Mouse (Mus musculus): ENCODE measurements around the gene Pnck. TPM values are rescaled to one million over a fixed set of nuclear protein-coding genes. Genes with fewer than 3 reads are reported as not detected.

Gene Pnck
- total and polyA plus RNA-seq, 3 experiments: not detected

DNA sequence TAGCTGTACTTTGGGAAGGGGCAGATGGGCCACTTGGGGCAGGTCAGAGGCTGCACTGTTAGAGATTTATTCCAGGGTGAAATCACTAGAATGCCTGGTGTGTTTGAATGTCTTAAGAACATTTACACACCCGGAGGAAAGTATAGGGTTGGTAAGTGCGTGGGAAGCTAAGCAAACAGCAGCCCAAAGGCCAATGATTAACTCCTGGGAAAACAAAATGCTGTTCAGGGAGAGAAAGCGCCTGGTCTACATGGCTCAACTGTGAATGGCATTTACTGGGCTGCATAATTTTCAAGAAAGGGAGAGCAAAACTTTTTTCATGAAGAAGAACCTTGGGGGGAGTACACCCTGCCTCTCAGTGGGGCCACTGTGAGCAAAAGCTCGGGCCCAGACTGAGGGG lies 46.3 kb downstream of the Pnck start:
- Histone ChIP-seq H3K4me3 (replicated peaks in 1 of 3; ENCODE audit: low read depth in 2 of 3, low read length in 2 of 3, poor library complexity in 1 of 3) (no peak overlapping the region), H3K79me2 (replicated peaks; ENCODE audit: control insufficient read depth, extremely low read depth, insufficient read depth, poor library complexity, severe bottlenecking) (no peaks in the 10 kb centered on the region), H3K27me3 (replicated peaks) (no peaks in the 10 kb centered on the region), H3K4me1 (ENCODE audit: control insufficient read depth in 1 of 2, insufficient read depth in 2 of 2) (no peaks in the 10 kb centered on the region), H3K9me3 (replicated peaks; ENCODE audit: low read length) (no peaks in the 10 kb centered on the region), H3K27ac (ENCODE audit: insufficient read depth, low read depth) (no peak overlapping the region), H3K36me3 (replicated peaks in 1 of 2; ENCODE audit: control insufficient read depth in 1 of 2, insufficient read depth in 1 of 2, low read length in 1 of 2) (no peaks in the 10 kb centered on the region), H3K9ac (ENCODE audit: insufficient read depth, low read depth) (no peak overlapping the region), H3K4me2 (ENCODE audit: insufficient read depth, low read depth, poor library complexity, severe bottlenecking) (no peak overlapping the region)
- in situ Hi-C loops (cut with MboI; ENCODE audit: low pct_ligation_motif_present, low pct_unique_long_range_greater_than_20kb, low sequenced_read_pairs): no loop called here
- no peak for TF ChIP-seq SIN3A (IDR thresholded peaks at IDR 0.05; ENCODE audit: low read length)
- no peak for TF ChIP-seq MAZ (IDR thresholded peaks at IDR 0.05; ENCODE audit: low read depth, low read length)
- TF ChIP-seq SMC3 (IDR thresholded peaks at IDR 0.05; ENCODE audit: low read depth, low read length): no peak
- TF ChIP-seq BHLHE40 (IDR thresholded peaks at IDR 0.05; ENCODE audit: low read depth, low read length): no peak
- no peak for TF ChIP-seq EP300 (IDR thresholded peaks at IDR 0.05; ENCODE audit: low read length)
- no peak for TF ChIP-seq ELF1 (IDR thresholded peaks at IDR 0.05; ENCODE audit: low read depth, low read length)
- no peak for TF ChIP-seq USF1 (IDR thresholded peaks at IDR 0.05; ENCODE audit: low read depth, low read length)
- TF ChIP-seq TBP (conservative IDR thresholded peaks at IDR 0.05; ENCODE audit: low read depth, low read length): no peak
- no peak for TF ChIP-seq NRF1 (IDR thresholded peaks at IDR 0.05; ENCODE audit: low read depth, low read length)
- no peak for TF ChIP-seq NELFE (IDR thresholded peaks at IDR 0.05; ENCODE audit: low read depth, low read length)
- no peak for TF ChIP-seq E2F4 (IDR thresholded peaks at IDR 0.05; ENCODE audit: insufficient replicate concordance, low read depth, low read length)
- no peak for DNase-seq (ENCODE audit: extremely low read depth)
- dilution Hi-C loops (cut with MboI; ENCODE audit: extremely low pct_ligation_motif_present, extremely low pct_unique_long_range_greater_than_20kb, low sequenced_read_pairs): no loop called here

Other genes starting within 250 kb of the Pnck start
- 0.04 TPM in 2 replicates for gene Zfp92, start 249.0 kb downstream of the Pnck start, total RNA-seq (2012; rRNA removed)
- not detected in 2 replicates for gene Zfp92, start 249.0 kb downstream of the Pnck start, total RNA-seq (2014; rRNA removed)
- not detected in 2 replicates for gene Zfp92, start 249.0 kb downstream of the Pnck start, polyA plus RNA-seq (2012; ENCODE audit: insufficient read length, low read depth)
- not detected in 2 replicates for gene Trex2, start 224.8 kb downstream of the Pnck start, total RNA-seq (2012; rRNA removed)
- not detected in 2 replicates for gene Trex2, start 224.8 kb downstream of the Pnck start, total RNA-seq (2014; rRNA removed)
- gene Trex2, start 224.8 kb downstream of the Pnck start, polyA plus RNA-seq (2012; ENCODE audit: insufficient read length, low read depth): not detected in 2 replicates
- gene Haus7, start 201.1 kb downstream of the Pnck start, total RNA-seq (2012; rRNA removed): 32.9 and 41.3 TPM in 2 replicates
- gene Haus7, start 201.1 kb downstream of the Pnck start, total RNA-seq (2014; rRNA removed): 34.9 and 36.8 TPM in 2 replicates
- 34.2 and 41.0 TPM in 2 replicates for gene Haus7, start 201.1 kb downstream of the Pnck start, polyA plus RNA-seq (2012; ENCODE audit: insufficient read length, low read depth)
- gene Bgn, start 176.5 kb downstream of the Pnck start, total RNA-seq (2012; rRNA removed): not detected in 2 replicates
- gene Bgn, start 176.5 kb downstream of the Pnck start, total RNA-seq (2014; rRNA removed): not detected in 2 replicates
- gene Bgn, start 176.5 kb downstream of the Pnck start, polyA plus RNA-seq (2012; ENCODE audit: insufficient read length, low read depth): not detected in 2 replicates
- gene Atp2b3, start 157.0 kb downstream of the Pnck start, total RNA-seq (2012; rRNA removed): not detected in 2 replicates
- not detected in 2 replicates for gene Atp2b3, start 157.0 kb downstream of the Pnck start, total RNA-seq (2014; rRNA removed)
- not detected in 2 replicates for gene Atp2b3, start 157.0 kb downstream of the Pnck start, polyA plus RNA-seq (2012; ENCODE audit: insufficient read length, low read depth)
- 0.17 and 0.29 TPM in 2 replicates for gene Dusp9, start 20.7 kb downstream of the Pnck start, total RNA-seq (2012; rRNA removed)
- 0.09 and 0.19 TPM in 2 replicates for gene Dusp9, start 20.7 kb downstream of the Pnck start, total RNA-seq (2014; rRNA removed)
- 0.23 and 0.47 TPM in 2 replicates for gene Dusp9, start 20.7 kb downstream of the Pnck start, polyA plus RNA-seq (2012; ENCODE audit: insufficient read length, low read depth)
- 3.2 and 4.2 TPM in 2 replicates for gene Slc6a8, start 13.0 kb upstream of the Pnck start, total RNA-seq (2012; rRNA removed)
- gene Slc6a8, start 13.0 kb upstream of the Pnck start, total RNA-seq (2014; rRNA removed): 0.39 and 0.70 TPM in 2 replicates
- 1.9 and 2.2 TPM in 2 replicates for gene Slc6a8, start 13.0 kb upstream of the Pnck start, polyA plus RNA-seq (2012; ENCODE audit: insufficient read length, low read depth)
- gene Bcap31, start 56.1 kb upstream of the Pnck start, total RNA-seq (2012; rRNA removed): 119 and 134 TPM in 2 replicates
- gene Bcap31, start 56.1 kb upstream of the Pnck start, total RNA-seq (2014; rRNA removed): 239 TPM in 2 replicates
- 176 and 181 TPM in 2 replicates for gene Bcap31, start 56.1 kb upstream of the Pnck start, polyA plus RNA-seq (2012; ENCODE audit: insufficient read length, low read depth)
- gene Abcd1, start 56.5 kb upstream of the Pnck start, total RNA-seq (2012; rRNA removed): 5.6 and 5.9 TPM in 2 replicates
- 2.5 and 2.8 TPM in 2 replicates for gene Abcd1, start 56.5 kb upstream of the Pnck start, total RNA-seq (2014; rRNA removed)
- gene Abcd1, start 56.5 kb upstream of the Pnck start, polyA plus RNA-seq (2012; ENCODE audit: insufficient read length, low read depth): 10.2 and 11.4 TPM in 2 replicates
- 0.42 and 0.59 TPM in 2 replicates for gene Plxnb3, start 97.0 kb upstream of the Pnck start, total RNA-seq (2012; rRNA removed)
- 0.24 and 0.28 TPM in 2 replicates for gene Plxnb3, start 97.0 kb upstream of the Pnck start, total RNA-seq (2014; rRNA removed)
- gene Plxnb3, start 97.0 kb upstream of the Pnck start, polyA plus RNA-seq (2012; ENCODE audit: insufficient read length, low read depth): 0.60 and 0.76 TPM in 2 replicates
- gene Srpk3, start 114.3 kb upstream of the Pnck start, total RNA-seq (2012; rRNA removed): 55.2 and 67.5 TPM in 2 replicates
- 42.7 and 45.7 TPM in 2 replicates for gene Srpk3, start 114.3 kb upstream of the Pnck start, total RNA-seq (2014; rRNA removed)
- gene Srpk3, start 114.3 kb upstream of the Pnck start, polyA plus RNA-seq (2012; ENCODE audit: insufficient read length, low read depth): 46.1 and 52.3 TPM in 2 replicates
- gene Idh3g, start 126.8 kb upstream of the Pnck start, total RNA-seq (2012; rRNA removed): 191 and 219 TPM in 2 replicates
- gene Idh3g, start 126.8 kb upstream of the Pnck start, total RNA-seq (2014; rRNA removed): 225 and 237 TPM in 2 replicates
- 191 and 209 TPM in 2 replicates for gene Idh3g, start 126.8 kb upstream of the Pnck start, polyA plus RNA-seq (2012; ENCODE audit: insufficient read length, low read depth)
- 281 and 350 TPM in 2 replicates for gene Ssr4, start 126.9 kb upstream of the Pnck start, total RNA-seq (2012; rRNA removed)
- 389 and 428 TPM in 2 replicates for gene Ssr4, start 126.9 kb upstream of the Pnck start, total RNA-seq (2014; rRNA removed)
- 260 and 291 TPM in 2 replicates for gene Ssr4, start 126.9 kb upstream of the Pnck start, polyA plus RNA-seq (2012; ENCODE audit: insufficient read length, low read depth)
- 0.42 and 0.72 TPM in 2 replicates for gene Pdzd4, start 164.9 kb upstream of the Pnck start, total RNA-seq (2012; rRNA removed)
- gene Pdzd4, start 164.9 kb upstream of the Pnck start, total RNA-seq (2014; rRNA removed): 0.30 and 0.32 TPM in 2 replicates
- gene Pdzd4, start 164.9 kb upstream of the Pnck start, polyA plus RNA-seq (2012; ENCODE audit: insufficient read length, low read depth): 0.85 and 1.1 TPM in 2 replicates
- gene Avpr2, start 232.0 kb upstream of the Pnck start, total RNA-seq (2012; rRNA removed): 0.34 and 0.46 TPM in 2 replicates
- not detected in 2 replicates for gene Avpr2, start 232.0 kb upstream of the Pnck start, total RNA-seq (2014; rRNA removed)
- 0.20 and 0.64 TPM in 2 replicates for gene Avpr2, start 232.0 kb upstream of the Pnck start, polyA plus RNA-seq (2012; ENCODE audit: insufficient read length, low read depth)
- gene L1cam, start 236.0 kb upstream of the Pnck start, total RNA-seq (2012; rRNA removed): 0.21 and 0.30 TPM in 2 replicates
- gene L1cam, start 236.0 kb upstream of the Pnck start, total RNA-seq (2014; rRNA removed): 0.12 and 0.23 TPM in 2 replicates
- 0.49 and 0.65 TPM in 2 replicates for gene L1cam, start 236.0 kb upstream of the Pnck start, polyA plus RNA-seq (2012; ENCODE audit: insufficient read length, low read depth)